Mouse (Mus musculus): ENCODE results near the gene Sec1.

DNA sequence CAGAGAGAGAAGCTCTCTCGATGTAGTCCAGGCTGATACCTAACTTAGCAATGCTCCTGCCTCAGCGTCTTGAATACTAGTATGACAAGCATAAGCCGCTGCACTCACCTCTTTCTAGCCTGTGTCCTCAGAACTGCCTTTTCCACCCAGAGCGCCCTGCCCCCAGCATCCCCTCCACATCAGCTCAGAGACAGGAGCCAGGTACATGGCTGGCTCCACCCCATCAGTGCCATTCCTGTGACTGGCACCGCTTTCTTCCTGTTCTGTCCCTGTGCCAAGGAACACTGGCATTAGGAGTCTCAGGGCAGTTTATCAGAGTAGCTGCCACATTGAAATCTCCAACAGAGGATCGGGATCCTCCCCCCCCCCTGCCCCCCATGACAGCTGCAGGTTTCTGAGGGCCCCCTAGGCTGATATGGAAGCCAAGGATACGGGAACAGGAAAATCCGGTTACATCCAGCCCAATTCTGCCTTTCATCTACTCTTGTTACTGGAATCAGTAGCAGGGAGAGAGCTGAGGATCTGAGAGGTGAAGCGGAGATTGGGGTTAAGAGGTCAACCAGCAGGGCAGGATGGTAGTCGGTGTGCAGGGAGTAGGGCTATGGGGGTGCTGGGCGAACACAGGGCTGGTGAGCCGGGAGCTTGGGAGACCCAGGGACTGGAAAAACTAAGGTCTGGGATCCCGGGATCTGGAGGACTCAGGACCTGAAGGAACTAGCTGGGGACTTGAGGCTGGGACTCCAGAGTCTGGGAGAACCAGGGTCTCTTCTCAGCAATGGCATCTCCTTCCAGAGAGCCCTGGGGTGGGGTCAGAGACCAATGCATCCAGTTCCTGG is 28.7 kb downstream of the Sec1 start:
- TF ChIP-seq MYOD1 (IDR thresholded peaks at IDR 0.05; ENCODE audit: control insufficient read depth in 1 of 3, insufficient read length in 2 of 3, low read depth in 2 of 3) (no peak), USF1 (IDR thresholded peaks at IDR 0.05; ENCODE audit: low read depth) (no peak), POLR2A (IDR thresholded peaks at IDR 0.05; ENCODE audit: insufficient read length, low read depth) (no peak), CEBPB (IDR thresholded peaks at IDR 0.05; ENCODE audit: insufficient read depth, poor library complexity, severe bottlenecking) (no peak), E2F4 (IDR thresholded peaks at IDR 0.05; ENCODE audit: insufficient read depth) (no peak), TCF12 (IDR thresholded peaks at IDR 0.05; ENCODE audit: insufficient read depth, poor library complexity, severe bottlenecking) (no peak), POLR2AphosphoS2 (IDR thresholded peaks at IDR 0.05; ENCODE audit: insufficient read length, low read depth) (no peak), MAX (IDR thresholded peaks at IDR 0.05; ENCODE audit: low read depth) (no peak), MYOG (IDR thresholded peaks at IDR 0.05; ENCODE audit: control insufficient read depth in 1 of 3, insufficient read depth in 1 of 3, insufficient read length in 2 of 3, low read depth in 2 of 3) (no peak), TCF3 (IDR thresholded peaks at IDR 0.05; ENCODE audit: insufficient read length, low read depth) (no peak), REST (IDR thresholded peaks at IDR 0.05; ENCODE audit: insufficient read depth, insufficient read length) (no peak), SRF (IDR thresholded peaks at IDR 0.05; ENCODE audit: control insufficient read depth, insufficient read length, low read depth) (no peak)

Measured in myocyte (in vitro differentiated cells).